Mouse (Mus musculus) layer of hippocampus, postnatal 14 days (tissue): ENCODE measurements at regions not wholly inside any gene's neighbourhood (a gene's known extent, or its start where the extent isn't known, plus 50 kb on each side); places are given as distances from the start of the nearest gene placed in this dataset.
A peak's percentile ranks its signal among the peaks of the same experiment; 100 is the strongest.

Experiments
- DNase-seq, 2 experiments: peaks; one replicate each; pipeline ENCODE4 v3.0.0; 2021 to 2022; ENCODE audit warnings: low spot score in 2 of 2, mixed read lengths in 1 of 2

DNA sequence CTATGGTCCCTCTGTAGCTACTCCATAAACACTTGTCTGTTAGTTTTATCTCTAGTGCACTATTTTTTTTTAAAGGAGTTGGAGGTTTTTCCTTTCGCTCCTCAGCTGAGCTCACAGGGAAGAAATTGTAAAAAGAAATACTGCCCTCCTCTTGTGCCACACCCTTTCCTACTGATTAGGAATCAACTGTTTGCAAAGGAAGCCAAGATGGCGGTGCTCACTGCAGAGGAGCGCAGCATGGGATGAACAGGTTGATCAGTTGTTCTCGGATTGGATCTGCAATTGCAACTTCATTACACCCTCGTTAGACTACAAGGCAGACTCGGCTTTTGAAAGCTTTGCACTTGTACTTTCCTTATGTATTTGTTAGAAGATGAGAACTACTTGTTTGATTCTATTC is 218.2 kb downstream of the Klf5 start:
- DNase-seq: no peak

DNA sequence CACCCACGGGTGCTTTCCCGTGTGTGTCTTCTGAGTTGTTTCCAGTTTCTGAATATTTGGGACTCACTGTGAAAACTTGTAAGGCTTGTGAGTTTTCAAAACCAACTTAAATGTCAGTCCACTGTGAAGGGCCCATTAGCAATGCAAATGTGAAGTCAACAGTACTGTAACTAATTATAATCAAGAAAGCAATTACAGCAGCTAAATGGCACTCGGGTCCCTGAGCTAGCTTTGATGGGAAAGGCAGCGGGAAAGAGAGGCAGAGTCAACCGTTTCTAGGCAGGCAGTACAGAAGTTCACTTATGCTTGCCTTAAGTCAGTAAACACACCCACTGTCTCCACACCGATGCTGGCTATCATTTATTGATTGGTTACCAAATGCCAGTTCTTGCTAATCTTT is 221.9 kb downstream of the Klf5 start:
- no peak for DNase-seq

DNA sequence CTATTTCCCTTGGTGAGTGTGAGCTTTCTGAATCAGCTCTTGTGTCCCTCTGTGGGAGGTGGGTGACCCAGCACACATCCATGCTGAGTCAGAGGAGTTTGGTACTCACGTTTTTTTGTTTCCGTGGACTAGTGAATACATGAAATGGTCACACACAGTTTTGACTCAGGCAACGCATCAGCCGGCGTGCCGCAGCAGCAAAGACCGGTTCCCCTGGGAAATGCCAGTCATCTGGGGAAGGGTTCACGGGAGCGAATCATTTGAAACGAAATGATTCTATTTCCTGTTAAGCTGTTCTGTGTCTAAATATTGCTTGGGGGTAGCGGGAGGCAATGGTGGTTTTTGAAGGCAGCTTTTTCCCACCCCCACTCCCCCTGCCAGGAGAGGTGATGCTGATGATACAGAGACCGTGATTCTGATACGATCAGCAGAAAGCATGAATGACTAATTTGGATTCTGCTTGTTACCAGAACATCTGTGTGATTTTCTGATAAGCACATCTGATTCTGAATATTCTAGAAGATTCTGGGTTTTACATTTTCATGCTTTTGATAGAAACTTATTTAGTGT is 223.5 kb downstream of the Klf5 start:
- DNase-seq: peak in 1 of 2 experiments; percentile 4

DNA sequence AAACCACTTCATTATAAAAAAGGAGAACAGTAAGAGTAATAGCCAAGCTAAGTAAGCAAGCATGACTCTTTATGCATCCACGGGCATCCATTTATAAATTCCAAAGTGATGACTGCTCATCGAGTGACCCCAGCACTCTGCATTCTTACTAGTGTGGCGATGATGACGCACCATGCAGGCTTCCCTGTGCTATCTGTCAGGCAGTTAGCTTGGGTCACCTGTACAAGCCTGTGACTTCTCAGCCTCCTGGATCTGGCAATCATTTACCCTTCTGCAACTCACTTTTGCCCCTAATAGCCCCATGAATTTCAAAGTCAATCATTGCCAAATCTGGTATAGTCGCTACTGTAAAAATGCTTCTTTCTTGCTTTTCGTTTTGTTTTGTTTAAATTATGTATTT is 237.3 kb downstream of the Klf5 start:
- no peak for DNase-seq

DNA sequence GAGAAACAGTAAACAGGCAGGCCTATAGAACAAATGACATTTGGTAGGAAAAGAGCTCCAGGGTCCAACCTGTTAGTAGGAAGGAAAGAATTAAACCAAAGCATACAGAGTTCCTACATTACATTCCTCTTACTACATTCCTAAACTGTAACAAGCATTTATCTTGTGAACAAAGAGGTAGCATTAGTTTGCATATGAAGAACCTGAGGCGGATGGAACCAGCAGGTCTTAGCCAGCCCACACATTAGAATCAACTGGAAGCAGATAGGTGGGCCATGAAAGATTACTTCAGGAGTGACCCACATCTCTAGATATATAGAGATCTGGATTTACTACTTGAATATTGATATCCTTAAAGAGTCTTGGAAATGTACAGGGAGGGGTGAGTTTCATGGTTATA is 238.8 kb downstream of the Klf5 start:
- no peak for DNase-seq

DNA sequence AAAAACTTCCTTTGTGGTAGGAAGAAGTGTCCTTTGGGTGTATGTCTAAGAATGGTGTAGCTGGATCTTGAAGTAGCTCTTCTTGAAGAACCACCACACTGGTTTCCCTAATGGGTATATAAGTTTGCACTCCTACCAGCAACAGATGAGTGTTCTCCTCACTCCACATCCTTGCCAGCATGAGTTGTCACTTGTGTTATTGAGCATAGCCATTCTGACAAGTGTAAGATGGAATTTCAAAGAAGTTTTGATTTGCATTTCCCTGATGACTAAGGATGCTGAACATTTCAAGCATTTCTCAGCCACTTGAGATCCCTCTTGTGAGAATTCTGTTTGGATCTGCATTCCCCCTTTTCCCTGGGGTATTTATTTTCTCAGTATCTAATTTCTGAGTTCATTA is 243.2 kb downstream of the Klf5 start:
- DNase-seq: no peak

DNA sequence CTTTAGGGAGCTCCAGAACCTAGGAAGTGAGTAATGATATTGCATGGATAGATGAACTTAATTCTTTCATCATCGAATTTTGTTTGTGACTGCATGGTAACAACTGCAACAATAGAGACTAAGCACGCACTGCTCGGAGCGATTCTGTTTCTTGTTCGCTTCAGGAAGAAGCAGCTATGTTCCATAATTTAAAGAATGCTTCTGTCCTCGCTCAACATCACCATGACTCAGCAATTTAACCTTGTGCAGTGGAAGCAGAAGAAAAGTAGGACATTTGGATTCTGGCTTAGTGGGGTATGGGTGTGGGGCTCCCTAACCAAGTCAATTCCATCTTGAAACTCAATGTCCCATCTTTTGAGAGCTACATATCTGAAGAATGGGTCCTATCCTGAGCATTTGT is 249.4 kb downstream of the Klf5 start:
- DNase-seq: no peak

DNA sequence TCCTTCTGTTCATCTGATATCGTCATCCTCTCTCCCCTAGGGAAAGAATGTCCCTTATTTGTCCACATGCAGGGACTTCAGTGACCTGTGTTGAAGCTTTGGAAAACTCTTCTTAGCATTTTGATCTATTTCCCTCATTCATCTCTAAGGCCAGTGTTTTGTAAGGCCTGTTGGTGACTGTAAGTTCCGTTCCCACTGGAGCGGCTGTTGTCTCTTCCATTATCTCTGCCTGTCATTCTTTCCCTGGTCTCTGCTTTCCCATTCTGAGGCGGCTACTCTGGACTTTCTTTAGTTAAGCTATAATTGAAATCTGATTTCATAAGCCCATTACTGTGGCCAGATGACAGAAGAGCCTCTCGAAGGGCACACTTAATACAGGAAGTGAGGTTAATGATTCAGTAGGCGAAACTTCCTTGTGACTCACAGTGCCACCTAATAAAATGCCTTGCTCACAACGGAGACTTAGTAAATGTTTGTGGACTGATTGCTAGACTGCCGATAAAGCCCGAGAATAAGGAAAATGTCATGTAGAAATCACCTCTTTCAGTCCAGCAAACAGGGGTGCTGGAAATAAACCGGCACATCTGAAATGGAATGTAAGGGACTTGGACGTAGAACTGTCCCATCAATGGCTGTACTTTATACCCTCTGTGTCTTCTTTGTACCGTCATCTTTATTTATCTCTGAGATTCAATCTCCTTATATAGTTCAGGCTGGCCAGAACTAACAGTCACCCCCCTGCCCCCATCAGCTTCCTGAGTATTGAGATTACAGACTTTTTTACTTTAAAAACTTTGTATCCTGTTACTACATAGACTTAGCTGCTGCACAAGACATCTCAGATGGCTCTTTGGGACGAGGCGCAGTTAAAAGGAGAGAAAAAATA is 250.1 kb downstream of the Klf5 start:
- no peak for DNase-seq

DNA sequence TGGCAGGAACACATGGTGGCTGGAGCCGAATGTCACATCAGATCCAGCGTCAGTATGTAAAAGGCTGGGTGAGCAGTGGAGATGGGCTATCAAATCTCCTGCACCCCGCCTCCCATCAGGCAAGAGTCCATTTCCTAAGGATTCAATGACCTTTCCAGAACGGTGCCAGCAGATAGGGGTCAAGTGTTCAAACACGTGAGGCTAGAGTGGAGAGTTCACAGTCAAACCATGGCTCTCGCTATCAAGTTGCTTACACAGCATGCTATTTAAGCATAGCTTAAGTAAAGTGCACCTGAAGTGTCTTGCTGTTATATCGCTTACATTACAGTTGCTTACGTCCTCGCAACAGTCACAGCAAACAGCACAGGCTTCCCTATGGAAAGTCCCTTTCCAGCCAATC is 265.5 kb downstream of the Klf5 start:
- DNase-seq: no peak

DNA sequence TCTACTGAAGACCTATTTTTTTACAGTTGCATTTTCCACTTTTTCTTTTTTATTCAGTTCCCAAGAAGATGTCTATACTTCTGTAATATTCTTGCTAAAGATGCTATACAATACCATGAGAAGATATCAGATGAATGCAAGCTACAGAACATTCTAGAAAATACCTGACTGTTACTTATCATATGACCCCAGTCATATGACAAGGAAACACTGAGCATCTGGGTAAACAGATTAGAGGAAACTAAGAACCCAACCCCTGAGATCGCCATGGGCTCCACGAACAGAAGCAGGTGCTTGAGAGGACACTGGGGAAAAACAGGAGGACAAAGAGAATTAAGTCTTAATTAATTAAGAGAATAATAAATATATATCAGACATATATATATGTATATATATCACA is 275.7 kb downstream of the Klf5 start:
- no peak for DNase-seq

DNA sequence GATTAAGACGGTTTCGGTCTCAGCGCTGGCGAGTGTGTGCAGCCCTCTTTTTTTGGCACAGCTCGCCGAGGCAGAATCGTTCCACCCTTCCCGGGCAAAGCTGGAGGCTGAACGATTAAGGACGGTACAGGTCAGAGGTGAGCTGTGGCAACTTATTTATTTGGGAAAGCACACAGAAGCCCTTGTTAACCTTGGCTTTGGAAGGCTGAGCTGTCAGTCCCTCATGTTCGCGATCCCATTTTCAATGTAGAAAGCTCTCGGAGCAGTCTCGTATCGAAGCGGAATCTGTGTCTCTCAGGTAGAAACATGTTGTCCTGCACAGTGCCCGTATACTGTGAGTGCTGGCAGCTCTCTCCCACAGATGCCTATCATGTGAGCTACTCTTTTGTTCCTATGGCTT is 280.2 kb downstream of the Klf5 start:
- DNase-seq: no peak

DNA sequence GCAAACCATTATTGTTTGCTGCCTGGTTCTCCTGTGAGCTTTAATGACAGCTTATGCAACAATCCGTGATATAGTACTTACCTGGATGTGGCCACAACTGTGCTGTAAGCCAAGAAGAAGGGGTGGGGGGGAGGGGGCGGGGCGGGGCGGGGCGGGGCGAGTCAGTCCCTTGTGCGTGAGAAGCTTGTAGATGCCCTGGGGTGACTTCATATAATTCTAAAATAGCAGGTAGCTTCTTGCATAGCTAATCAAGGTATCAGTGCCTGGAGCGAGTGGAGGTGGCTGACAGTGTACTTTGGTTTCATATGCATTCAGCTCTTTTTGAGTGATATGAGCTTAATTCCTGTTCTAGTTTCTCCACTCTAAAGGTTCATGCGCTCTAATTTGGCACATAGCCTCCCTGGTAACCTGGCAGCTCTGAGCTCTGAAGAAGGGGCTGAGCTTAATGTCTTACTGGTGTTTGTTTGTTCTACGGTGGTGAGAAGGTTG is 280.8 kb downstream of the Klf5 start:
- DNase-seq: no peak

DNA sequence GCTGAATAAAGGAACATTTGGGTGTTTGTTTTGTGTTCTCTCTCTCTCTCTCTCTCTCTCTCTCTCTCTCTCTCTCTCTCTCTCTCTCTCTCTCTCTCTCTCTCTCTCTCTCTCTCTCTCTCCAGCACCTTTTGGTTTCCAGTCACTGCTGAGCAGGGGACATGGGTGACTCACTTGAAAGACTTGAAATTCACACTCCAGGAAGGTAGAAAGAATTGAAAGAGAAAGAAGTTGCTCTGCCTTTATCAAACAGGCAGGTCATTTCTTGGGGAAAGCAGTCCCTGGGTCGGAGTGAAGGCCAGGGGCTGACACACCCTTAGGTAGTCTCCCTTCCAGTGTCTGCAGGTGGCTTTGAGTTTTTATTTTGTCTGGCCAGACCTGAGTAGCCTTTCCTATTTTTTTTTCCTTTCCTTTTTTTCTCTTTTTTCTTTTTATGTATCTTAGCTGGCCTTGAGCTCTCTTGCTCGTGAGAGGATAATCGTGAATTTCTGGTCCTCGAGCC is 281.3 kb downstream of the Klf5 start:
- DNase-seq: no peak

DNA sequence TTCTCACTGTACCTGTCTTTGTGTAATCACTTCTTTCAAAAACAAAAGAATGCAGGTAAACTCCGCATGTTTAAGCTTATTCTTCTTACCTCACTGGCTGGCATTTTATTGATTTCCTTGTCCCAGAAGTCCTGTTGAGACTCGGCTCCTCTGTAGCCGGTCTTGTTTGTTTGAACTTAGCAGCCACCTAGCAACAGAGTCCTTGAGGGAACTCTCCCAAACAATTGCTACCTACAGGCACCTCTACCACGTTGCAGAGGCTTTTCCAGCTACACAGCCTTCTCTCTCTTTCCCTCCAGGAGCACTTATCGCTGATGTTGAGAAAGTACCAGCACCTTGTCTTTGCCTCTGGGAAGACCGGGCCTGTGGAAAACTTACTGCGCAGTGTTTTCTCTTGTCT is 285.7 kb downstream of the Klf5 start:
- no peak for DNase-seq

DNA sequence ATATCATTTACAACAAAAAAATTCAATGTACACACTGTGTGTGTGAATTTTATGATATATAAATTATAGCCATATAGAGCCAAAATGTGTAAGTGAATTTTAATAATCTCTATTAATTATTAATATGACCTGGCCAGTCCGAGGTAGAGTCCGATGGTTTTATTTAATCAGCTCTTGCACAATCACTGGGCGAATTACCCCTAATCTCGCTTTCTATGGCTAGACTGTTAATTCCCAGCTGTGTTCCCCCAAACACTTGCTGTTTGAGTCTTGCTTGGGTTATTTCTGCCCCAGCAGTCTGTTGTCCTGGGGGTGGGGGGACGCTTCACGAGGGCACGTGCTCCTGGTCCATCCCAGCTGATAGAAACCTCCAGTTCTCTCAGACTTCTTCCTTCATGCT is 287.5 kb downstream of the Klf5 start:
- DNase-seq: no peak

DNA sequence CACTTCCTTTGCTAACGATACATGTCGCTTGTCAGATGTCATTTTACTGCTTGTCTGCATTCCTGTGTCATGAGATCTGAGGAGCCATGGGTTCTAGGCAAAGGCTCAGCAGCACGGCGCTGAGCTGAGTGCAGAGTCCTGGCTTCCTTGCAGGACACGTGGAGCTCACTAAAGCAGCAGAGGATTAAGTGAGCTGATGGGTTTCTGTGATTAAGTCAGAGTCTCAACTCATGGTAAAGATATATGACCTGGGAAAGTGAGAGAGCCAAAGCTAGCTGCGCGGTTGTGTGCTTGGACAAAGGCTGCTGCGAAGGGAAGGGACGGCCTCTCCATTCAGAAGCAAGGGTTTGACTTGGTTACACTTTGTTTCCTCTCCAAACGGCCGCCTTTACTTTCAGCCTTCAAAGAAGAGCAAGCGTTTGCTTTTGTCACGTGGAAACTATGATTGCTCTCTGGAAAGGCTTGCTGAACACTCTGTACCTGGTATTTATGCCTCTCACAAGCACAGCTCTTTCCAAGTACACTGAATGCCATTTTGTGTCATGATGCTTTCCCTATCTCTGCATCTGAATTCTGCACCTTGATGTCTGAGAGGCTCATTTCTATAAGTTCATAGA is 292.5 kb downstream of the Klf5 start:
- no peak for DNase-seq

DNA sequence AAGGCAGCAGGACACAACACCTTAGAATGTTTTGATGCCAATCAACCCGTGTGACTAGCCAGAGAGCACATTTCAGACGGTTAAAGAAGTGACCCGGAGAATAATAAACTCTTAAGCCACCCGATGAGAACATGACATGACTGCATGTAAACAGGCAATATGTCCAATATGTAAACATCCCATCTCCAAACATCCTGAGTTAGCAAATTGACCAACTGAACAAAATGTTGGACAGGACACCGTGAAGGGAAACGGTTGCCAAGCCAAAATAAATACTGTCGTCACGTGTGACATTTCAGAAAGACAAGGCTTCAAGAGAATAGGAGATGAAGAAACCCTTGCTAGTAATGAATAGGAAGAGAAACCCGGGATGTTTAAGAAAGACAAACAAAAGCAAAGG is 294.4 kb downstream of the Klf5 start:
- no peak for DNase-seq

DNA sequence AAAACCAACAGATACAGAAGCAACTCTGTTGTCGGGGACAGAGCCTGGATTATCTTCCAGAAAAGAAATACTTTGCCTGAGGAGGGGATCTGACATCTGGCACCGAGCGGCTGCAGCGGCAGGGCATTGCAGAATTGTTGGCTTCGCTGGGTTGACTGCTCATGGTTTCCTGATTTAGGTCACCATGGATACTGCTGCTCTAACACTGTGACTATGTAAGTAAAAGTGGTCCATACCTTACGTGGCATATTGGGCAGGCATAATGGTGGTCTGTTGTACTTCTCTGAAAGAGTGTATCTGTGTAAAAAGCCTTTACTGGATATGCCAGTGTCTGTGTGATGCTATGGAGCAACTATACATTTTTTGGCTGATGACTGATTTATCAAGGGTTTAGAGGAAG is 295.4 kb downstream of the Klf5 start:
- no peak for DNase-seq

DNA sequence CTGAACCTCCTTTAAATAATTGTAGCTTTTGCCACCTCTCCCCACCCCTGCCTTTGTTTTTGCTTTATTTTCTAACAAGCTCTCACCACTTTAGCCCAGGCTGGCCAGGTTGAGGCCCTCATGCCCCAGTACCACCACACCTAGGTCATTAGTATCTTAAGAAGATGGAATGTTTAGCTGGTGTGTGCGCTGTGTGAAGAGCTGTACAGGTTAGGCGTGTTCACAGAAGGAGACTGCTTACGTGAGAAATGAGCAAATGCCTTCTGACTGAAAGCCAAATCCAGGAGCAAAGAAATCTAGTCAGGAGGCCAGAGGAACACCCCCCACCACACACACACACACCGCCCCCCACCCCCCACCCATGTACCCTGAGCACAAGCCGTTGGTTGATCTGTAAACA is 303.4 kb downstream of the Klf5 start:
- DNase-seq: no peak

DNA sequence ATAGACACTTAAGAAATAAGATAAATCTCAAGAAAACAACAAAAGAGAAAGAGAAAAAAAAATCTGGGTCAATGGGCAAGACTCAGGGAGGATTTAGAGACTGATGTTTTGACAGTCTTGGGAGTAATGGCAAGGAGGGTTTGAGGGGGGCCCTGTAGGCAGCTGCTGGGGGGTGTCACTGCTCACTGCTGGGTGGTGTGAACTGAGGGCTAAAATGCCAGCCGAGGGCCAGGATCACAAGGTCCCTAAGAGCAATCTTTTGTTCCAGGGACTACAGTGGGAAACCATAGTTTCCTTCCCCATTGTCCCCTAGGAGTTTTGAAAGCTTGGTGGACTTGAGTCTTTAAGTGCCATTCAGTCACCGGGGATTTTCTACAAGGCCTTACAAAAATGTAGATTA is 304.8 kb downstream of the Klf5 start:
- no peak for DNase-seq

DNA sequence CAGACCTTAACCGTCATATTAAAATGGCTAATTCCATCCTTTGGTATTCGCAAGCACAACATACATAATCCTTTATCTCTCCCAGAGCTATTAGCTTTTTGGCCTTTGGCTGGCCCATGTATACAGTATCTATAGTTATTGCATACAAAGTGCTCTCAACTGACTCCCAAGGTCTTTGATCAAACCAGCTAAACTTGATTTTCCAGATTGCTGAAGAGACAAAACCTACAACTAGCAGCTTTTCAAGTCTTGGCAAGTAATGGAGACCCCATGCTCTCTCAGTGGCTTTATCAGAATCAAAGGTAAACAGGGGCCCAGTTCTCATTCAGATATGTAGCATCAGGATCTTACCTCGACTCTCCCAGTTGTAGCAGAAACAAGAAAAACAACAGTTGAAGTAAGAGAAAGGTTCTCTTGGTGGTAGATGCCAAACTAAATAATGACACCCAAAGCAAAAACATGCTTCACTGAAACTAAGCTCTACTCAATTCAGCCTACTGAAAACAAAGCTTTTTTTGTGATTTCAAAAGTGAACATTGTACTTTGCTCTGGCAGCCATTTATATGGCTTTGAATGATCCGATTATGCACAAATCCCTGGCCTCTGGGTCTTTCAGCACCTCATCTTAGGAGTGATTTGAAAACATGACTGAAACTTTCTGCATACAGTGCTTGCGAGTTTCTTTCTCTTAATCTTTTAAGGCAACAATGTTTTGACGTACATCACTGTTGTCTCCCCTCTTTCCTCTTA is 307.0 kb downstream of the Klf5 start:
- no peak for DNase-seq

DNA sequence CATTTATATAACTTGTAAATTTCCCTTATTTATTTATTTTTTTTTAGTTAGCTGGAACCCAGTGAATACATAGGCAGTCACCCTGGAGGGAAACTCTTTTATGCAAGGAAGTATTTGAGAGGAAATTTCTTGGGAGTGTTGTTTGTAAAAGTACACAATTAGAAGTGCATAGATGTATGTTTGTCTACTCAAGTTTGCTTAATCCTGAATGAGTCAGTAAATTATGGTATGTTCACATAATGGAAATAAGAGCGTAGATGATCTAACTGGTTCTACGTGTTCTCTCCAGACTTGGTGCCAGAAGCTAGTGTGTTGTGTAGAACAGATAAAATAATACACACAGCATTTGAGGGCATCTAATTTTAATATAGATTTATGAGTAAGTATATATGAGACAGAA is 310.5 kb downstream of the Klf5 start:
- no peak for DNase-seq
